Mouse (Mus musculus) olfactory bulb, adult 2 months (tissue): ENCODE measurements at regions not wholly inside any gene's neighbourhood (a gene's known extent, or its start where the extent isn't known, plus 50 kb on each side); places are given as distances from the start of the nearest gene placed in this dataset.

ENCODE experiments used
- CTCF ChIP-seq: fragments of 200-500 bp; IDR thresholded peaks from 2 replicates; pipeline ENCODE4 v1.5.1; 2012; ENCODE audit warnings: low read depth, mild to moderate bottlenecking, low read length, moderate library complexity; ENCODE audit not compliant: insufficient read depth
- POLR2A ChIP-seq: fragments of 200-500 bp; IDR thresholded peaks from 2 replicates; pipeline ENCODE4 v1.6.1; 2012; ENCODE audit warnings: mild to moderate bottlenecking, low read depth, low read length, moderate library complexity; ENCODE audit not compliant: insufficient read depth

DNA sequence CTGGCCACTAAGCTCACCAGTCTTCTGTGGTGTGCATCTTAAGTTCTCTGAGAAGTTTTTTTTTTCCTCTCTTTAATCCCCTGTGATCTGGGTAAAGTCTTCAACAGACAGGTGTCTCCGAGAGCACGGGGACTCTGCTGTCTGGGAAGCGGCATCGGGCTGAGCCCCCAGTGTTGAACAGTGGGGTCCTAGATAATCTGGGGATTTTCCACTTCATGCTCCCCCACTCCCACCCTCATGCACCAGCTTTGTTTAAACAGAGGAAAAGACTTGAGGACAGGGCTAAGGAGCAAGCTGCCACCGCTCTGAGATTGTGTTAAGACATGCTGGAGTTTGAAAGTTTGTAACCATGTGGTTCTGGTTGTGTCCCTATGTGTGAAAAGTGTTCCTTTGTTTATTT lies 538.4 kb downstream of the Ccdc171 start:
- no peak for TF ChIP-seq CTCF
- TF ChIP-seq POLR2A = no peak
